Mouse (Mus musculus) CH12.LX (cell line): ENCODE results near the gene Nkx3-2. TPM values are rescaled to one million over a fixed set of nuclear protein-coding genes. Genes with fewer than 3 reads are reported as not detected.
A peak's percentile ranks its signal among the peaks of the same experiment; 100 is the strongest.

Source experiments
- DNase-seq: peaks from one replicate; pipeline ENCODE4 v3.0.0-alpha.2; 2013; ENCODE audit errors: extremely low read depth
- H3K27ac ChIP-seq: 2 replicates; pipeline ENCODE4 v1.5.1; 2012; ENCODE audit warnings: low read depth, mild to moderate bottlenecking, control low read depth, moderate library complexity; ENCODE audit not compliant: insufficient read depth
- H3K27me3 ChIP-seq: replicated peaks from 2 replicates; pipeline ENCODE3; 2012; ENCODE audit warnings: inconsistent platforms
- H3K36me3 ChIP-seq, 2 experiments: replicated peaks in 1 of 2; 2 replicates each; pipeline versions ENCODE3 to v1.6.1; 2012; ENCODE audit warnings: inconsistent platforms in 1 of 2, low read length in 1 of 2, mild to moderate bottlenecking in 1 of 2, mixed read lengths in 1 of 2, moderate library complexity in 1 of 2; ENCODE audit not compliant: control insufficient read depth in 1 of 2, insufficient read depth in 1 of 2
- H3K4me1 ChIP-seq, 2 experiments: 2 replicates each; pipeline ENCODE4 v1.6.1; 2012; ENCODE audit warnings: inconsistent platforms in 1 of 2, moderate library complexity in 1 of 2; ENCODE audit not compliant: insufficient read depth in 2 of 2, control insufficient read depth in 1 of 2
- H3K4me2 ChIP-seq: 2 replicates; pipeline ENCODE4 v1.6.1; 2012; ENCODE audit warnings: low read depth, mild to moderate bottlenecking, control low read depth; ENCODE audit not compliant: poor library complexity, insufficient read depth, severe bottlenecking
- H3K4me3 ChIP-seq, 3 experiments: fragments of 150-350 bp in 1 of 3; sonication (generic) in 1 of 3; replicated peaks in 1 of 3; 2 replicates each; pipeline versions ENCODE3 to v1.5.1; 2011 to 2012; ENCODE audit warnings: low read depth in 2 of 3, low read length in 2 of 3, mild to moderate bottlenecking in 2 of 3, moderate library complexity in 2 of 3, control low read depth in 1 of 3, improper control_type of control experiment in 1 of 3, inconsistent platforms in 1 of 3, mixed read lengths in 1 of 3; ENCODE audit not compliant: poor library complexity in 1 of 3
- H3K79me2 ChIP-seq: replicated peaks from 2 replicates; pipeline ENCODE4 v1.6.1; 2012; ENCODE audit warnings: mild to moderate bottlenecking, moderate library complexity; ENCODE audit not compliant: control insufficient read depth, poor library complexity, insufficient read depth, severe bottlenecking; ENCODE audit errors: extremely low read depth
- H3K9ac ChIP-seq: 2 replicates; pipeline ENCODE4 v1.6.1; 2012; ENCODE audit warnings: low read depth, mild to moderate bottlenecking, control low read depth, moderate library complexity; ENCODE audit not compliant: insufficient read depth
- H3K9me3 ChIP-seq: replicated peaks from 2 replicates; pipeline ENCODE3; 2012; ENCODE audit warnings: low read length, inconsistent platforms, mixed read lengths
- BHLHE40 ChIP-seq: IDR thresholded peaks from 2 replicates; pipeline ENCODE4 v1.6.1; 2011; ENCODE audit warnings: mild to moderate bottlenecking, low read depth, low read length, improper control_type of control experiment
- CHD2 ChIP-seq: IDR thresholded peaks from 2 replicates; pipeline ENCODE4 v1.6.1; 2011; ENCODE audit warnings: low read length, improper control_type of control experiment
- E2F4 ChIP-seq: IDR thresholded peaks from 2 replicates; pipeline ENCODE4 v1.6.1; 2011; ENCODE audit warnings: low read depth, low read length, improper control_type of control experiment; ENCODE audit not compliant: insufficient replicate concordance
- EP300 ChIP-seq: IDR thresholded peaks from 2 replicates; pipeline ENCODE4 v1.6.1; 2011; ENCODE audit warnings: low read length, improper control_type of control experiment
- GABPA ChIP-seq: IDR thresholded peaks from 2 replicates; pipeline ENCODE4 v1.6.1; 2012; ENCODE audit warnings: low read depth, low read length, improper control_type of control experiment, inconsistent platforms; ENCODE audit not compliant: insufficient replicate concordance
- IRF4 ChIP-seq: IDR thresholded peaks from 2 replicates; pipeline ENCODE4 v1.6.1; 2014; ENCODE audit warnings: low read depth, mild to moderate bottlenecking, inconsistent platforms, low read length, improper control_type of control experiment
- KAT2A ChIP-seq: IDR thresholded peaks from 2 replicates; pipeline ENCODE4 v1.6.1; 2012; ENCODE audit warnings: low read length, improper control_type of control experiment, inconsistent platforms; ENCODE audit not compliant: insufficient replicate concordance
- MAX ChIP-seq: IDR thresholded peaks from 2 replicates; pipeline ENCODE4 v1.6.1; 2011; ENCODE audit warnings: low read length, improper control_type of control experiment
- MAZ ChIP-seq: IDR thresholded peaks from 2 replicates; pipeline ENCODE4 v1.6.1; 2012; ENCODE audit warnings: low read depth, mild to moderate bottlenecking, inconsistent platforms, low read length, improper control_type of control experiment, moderate library complexity
- MEF2A ChIP-seq: IDR thresholded peaks from 2 replicates; pipeline ENCODE4 v1.6.1; 2014; ENCODE audit warnings: low read depth, mild to moderate bottlenecking, inconsistent platforms, low read length, improper control_type of control experiment, borderline replicate concordance
- MYC ChIP-seq: IDR thresholded peaks from 2 replicates; pipeline ENCODE4 v1.6.1; 2011; ENCODE audit warnings: low read depth, mild to moderate bottlenecking, improper control_type of control experiment, low read length
- POLR2A ChIP-seq: IDR thresholded peaks from 2 replicates; pipeline ENCODE4 v1.6.1; 2011; ENCODE audit warnings: low read depth, mild to moderate bottlenecking, improper control_type of control experiment, low read length
- RAD21 ChIP-seq: IDR thresholded peaks from 2 replicates; pipeline ENCODE4 v1.6.1; 2011; ENCODE audit warnings: low read depth, mild to moderate bottlenecking, low read length, improper control_type of control experiment, moderate library complexity
- SIN3A ChIP-seq: IDR thresholded peaks from 2 replicates; pipeline ENCODE4 v1.6.1; 2012; ENCODE audit warnings: low read length, improper control_type of control experiment, inconsistent platforms
- SMC3 ChIP-seq: IDR thresholded peaks from 2 replicates; pipeline ENCODE4 v1.6.1; 2011; ENCODE audit warnings: low read depth, low read length, improper control_type of control experiment
- TCF12 ChIP-seq: IDR thresholded peaks from 2 replicates; pipeline ENCODE4 v1.6.1; 2014; ENCODE audit warnings: low read depth, mild to moderate bottlenecking, inconsistent platforms, low read length, improper control_type of control experiment
- UBTF ChIP-seq: IDR thresholded peaks from 2 replicates; pipeline ENCODE4 v1.6.1; 2012; ENCODE audit warnings: low read depth, mild to moderate bottlenecking, inconsistent platforms, low read length, improper control_type of control experiment, moderate library complexity
- USF1 ChIP-seq: IDR thresholded peaks from 2 replicates; pipeline ENCODE4 v1.6.1; 2014; ENCODE audit warnings: low read depth, mild to moderate bottlenecking, inconsistent platforms, low read length, improper control_type of control experiment
- ZC3H11A ChIP-seq: IDR thresholded peaks from 2 replicates; pipeline ENCODE4 v1.6.1; 2012; ENCODE audit warnings: low read depth, mild to moderate bottlenecking, inconsistent platforms, low read length, improper control_type of control experiment
- ZMIZ1 ChIP-seq: IDR thresholded peaks from 2 replicates; pipeline ENCODE4 v1.6.1; 2012; ENCODE audit warnings: low read depth, mild to moderate bottlenecking, inconsistent platforms, low read length, improper control_type of control experiment
- ZNF384 ChIP-seq: IDR thresholded peaks from 2 replicates; pipeline ENCODE4 v1.6.1; 2012; ENCODE audit warnings: low read depth, low read length, improper control_type of control experiment, inconsistent platforms
- dilution Hi-C: fragments of 300-500 bp; cut with MboI; formaldehyde crosslinking; loops from 2 replicates; pipeline ENCODE4 v1.14.3; 2020; ENCODE audit warnings: low sequenced_read_pairs; ENCODE audit not compliant: extremely low pct_unique_long_range_greater_than_20kb, extremely low pct_ligation_motif_present
- in situ Hi-C: fragments of 300-500 bp; cut with MboI; formaldehyde crosslinking; loops from 3 replicates; pipeline ENCODE4 v1.14.3; 2019; ENCODE audit warnings: low sequenced_read_pairs, low pct_ligation_motif_present, low pct_unique_long_range_greater_than_20kb, mixed read lengths
- polyA plus RNA-seq: library from polyadenylated mRNA; unstranded; fragments of >175 nt; gene quantifications from 2 replicates; pipeline ENCODE4 v1.2.1, GENCODE M21; 2012; ENCODE audit warnings: low read depth; ENCODE audit not compliant: insufficient read length
- total RNA-seq, 2 experiments: library from RNA; depleted of rRNA; stranded (reverse); fragments of 300-350 nt in 1 of 2; fragments of >200 nt in 1 of 2; gene quantifications; 2 replicates each; pipeline ENCODE4 v1.2.3; 2012 to 2014

Nkx3-2 gene
- total and polyA plus RNA-seq, 3 experiments = not detected

GRCm38 (mm10) chr5:41805085-41805484, 40.8 kb upstream of the Nkx3-2 start:
- Histone ChIP-seq H3K4me2 (no peak overlapping the region; the same call in 1 of the 2 replicates), H3K4me1 (peaks cover 2 to 29% of the 10 kb centered on the region in 2 experiments; a peak in 3 of 4 replicates), H3K36me3 (peaks cover 23 to 70% of the 10 kb centered on the region in 2 experiments), H3K27me3 (no peaks in the 10 kb centered on the region), H3K27ac (no peak overlapping the region), H3K9me3 (no peaks in the 10 kb centered on the region), H3K9ac (no peak overlapping the region), H3K79me2 (no peaks in the 10 kb centered on the region), H3K4me3 (no peak overlapping the region)
- peak; percentile 92 for TF ChIP-seq MEF2A
- TF ChIP-seq ZC3H11A = no peak
- no peak for TF ChIP-seq POLR2A
- TF ChIP-seq UBTF = no peak
- peak; percentile 32; the same call in 1 of the 2 replicates for TF ChIP-seq EP300
- peak; percentile 84 for TF ChIP-seq ZNF384
- TF ChIP-seq IRF4 = peak; percentile 72; the same call in 1 of the 2 replicates
- TF ChIP-seq USF1 = no peak
- dilution Hi-C loops (no loop called here), in situ Hi-C loops (no loop called here)
- peak; percentile 11 for DNase-seq

GRCm38 (mm10) chr5:41804643-41805042, 40.3 kb upstream of the Nkx3-2 start:
- no peaks in the 10 kb centered on the region for H3K79me2 ChIP-seq

GRCm38 (mm10) chr5:41801622-41802021, 37.3 kb upstream of the Nkx3-2 start:
- H3K27me3 ChIP-seq = no peaks in the 10 kb centered on the region
- DNase-seq = no peak
- H3K9me3 ChIP-seq = no peaks in the 10 kb centered on the region
- H3K9ac ChIP-seq = no peak overlapping the region
- TF ChIP-seq MYC (no peak), RAD21 (no peak), MEF2A (no peak), EP300 (no peak)
- H3K4me3 ChIP-seq = no peak overlapping the region
- H3K4me1 ChIP-seq = peaks cover 2 to 26% of the 10 kb centered on the region in 2 experiments; a peak in 3 of 4 replicates
- in situ Hi-C loops (no loop called here), dilution Hi-C loops (no loop called here)
- H3K36me3 ChIP-seq = peaks cover 34 to 61% of the 10 kb centered on the region in 2 experiments
- no peak overlapping the region for H3K4me2 ChIP-seq
- no peak overlapping the region for H3K27ac ChIP-seq
- H3K79me2 ChIP-seq = no peaks in the 10 kb centered on the region

More at GRCm38 (mm10) chr5:41804643-41805042, 40.3 kb upstream of the Nkx3-2 start:
- no peak for TF ChIP-seq ZMIZ1
- TF ChIP-seq MAZ = no peak
- TF ChIP-seq TCF12 = no peak
- TF ChIP-seq RAD21 = no peak
- no peak for TF ChIP-seq GABPA
- TF ChIP-seq MAX = no peak
- TF ChIP-seq SIN3A = no peak
- TF ChIP-seq E2F4 = no peak
- TF ChIP-seq CHD2 = no peak
- TF ChIP-seq MYC = no peak
- no peak for TF ChIP-seq BHLHE40
- TF ChIP-seq SMC3 = no peak
- no peak for TF ChIP-seq KAT2A
- no peak for TF ChIP-seq MEF2A
- no peak for TF ChIP-seq USF1
- H3K27ac ChIP-seq = peak overlapping the region; percentile 53; the same call in 1 of the 2 replicates
- no peak overlapping the region for H3K9ac ChIP-seq
- no peak overlapping the region for H3K4me3 ChIP-seq
- no peaks in the 10 kb centered on the region for H3K9me3 ChIP-seq
- 0 out of 2 replicates have a peak overlapping the region, but pooled peaks have one; percentile 56 for H3K4me2 ChIP-seq
- H3K27me3 ChIP-seq = no peaks in the 10 kb centered on the region
- no peak for DNase-seq
- in situ Hi-C loops (no loop called here), dilution Hi-C loops (no loop called here)
- H3K4me1 ChIP-seq = peaks cover 2 to 29% of the 10 kb centered on the region in 2 experiments; a peak in 3 of 4 replicates
- peaks cover 24 to 70% of the 10 kb centered on the region in 2 experiments for H3K36me3 ChIP-seq
